Mouse (Mus musculus): ENCODE data around the gene H13. TPM values are rescaled to one million over a fixed set of nuclear protein-coding genes. Genes with fewer than 3 reads are reported as not detected.
A peak's percentile ranks its signal among the peaks of the same experiment; 100 is the strongest.

Gene H13
- polyA plus RNA-seq, 2 experiments = 27.4 to 38.1 TPM

GRCm38 (mm10) chr2:152736090-152736601 lies 66.9 kb downstream of the H13 start, which contains the start of gene Id1:
TSS of gene Id1 (plus strand) at chr2:152736251.
- Histone ChIP-seq H3K27ac (peak within 1 kb of the TSS; percentile 62), H3K27me3 (ENCODE audit: control insufficient read depth, insufficient read depth, low read length) (peaks cover 6% of the 10 kb centered on the region; the same call in 1 of the 2 replicates), H3K9ac (replicated peaks) (peak within 1 kb of the TSS; percentile 69), H3K4me3 (ENCODE audit: insufficient read depth in 1 of 2, low read depth in 2 of 2, low read length in 2 of 2) (peak within 1 kb of the TSS; percentile 61 to 70), H3K4me2 (ENCODE audit: low read depth) (peak within 1 kb of the TSS; percentile 93), H3K4me1 (replicated peaks; ENCODE audit: control insufficient read depth in 2 of 2, insufficient read depth in 2 of 2, low read length in 1 of 2) (peaks cover 18 to 40% of the 10 kb centered on the region in 2 experiments), H3K9me3 (ENCODE audit: control insufficient read depth, low read length) (no peaks in the 10 kb centered on the region), H3K36me3 (replicated peaks; ENCODE audit: control insufficient read depth, insufficient read depth, low read depth) (no peaks in the 10 kb centered on the region)
- peak; percentile 82 to 90 (median 83) for DNase-seq (ENCODE audit: low read depth in 3 of 3, low spot score in 3 of 3)
- WGBS (ENCODE audit: insufficient replicate concordance) = under 1% methylated on average over 28 of the region's 28 CpGs
- ATAC-seq (ENCODE audit: insufficient read depth) = peak; percentile 76
- TF ChIP-seq EP300 (IDR thresholded peaks at IDR 0.05; ENCODE audit: low read depth) (no peak), CTCF (IDR thresholded peaks at IDR 0.05; ENCODE audit: low read depth) (no peak)

GRCm38 (mm10) chr2:152736748-152737147 lies 67.5 kb downstream of the H13 start:
- Histone ChIP-seq H3K9me3 (ENCODE audit: control insufficient read depth, low read length) (no peaks in the 10 kb centered on the region), H3K4me2 (ENCODE audit: low read depth) (peak overlapping the region; percentile 93), H3K4me1 (replicated peaks; ENCODE audit: control insufficient read depth in 2 of 2, insufficient read depth in 2 of 2, low read length in 1 of 2) (peaks cover 24 to 46% of the 10 kb centered on the region in 2 experiments), H3K36me3 (replicated peaks; ENCODE audit: control insufficient read depth, insufficient read depth, low read depth) (no peaks in the 10 kb centered on the region), H3K27me3 (ENCODE audit: control insufficient read depth, insufficient read depth, low read length) (peaks cover 6% of the 10 kb centered on the region; the same call in 1 of the 2 replicates), H3K4me3 (ENCODE audit: insufficient read depth in 1 of 2, low read depth in 2 of 2, low read length in 2 of 2) (peak overlapping the region; percentile 61 to 70), H3K9ac (replicated peaks) (peak overlapping the region; percentile 69), H3K27ac (peak overlapping the region; percentile 62)
- no peak for ATAC-seq (ENCODE audit: insufficient read depth)
- under 1% methylated on average over 22 of the region's 22 CpGs for WGBS (ENCODE audit: insufficient replicate concordance)
- TF ChIP-seq EP300 (IDR thresholded peaks at IDR 0.05; ENCODE audit: low read depth) = no peak
- TF ChIP-seq CTCF (IDR thresholded peaks at IDR 0.05; ENCODE audit: low read depth) = no peak
- DNase-seq (ENCODE audit: low read depth in 3 of 3, low spot score in 3 of 3) = peak in 2 of 3 experiments; percentile 57 to 63

- H3K4me3 ChIP-seq (ENCODE audit: insufficient read depth in 1 of 2, low read depth in 2 of 2, low read length in 2 of 2) = peak overlapping the region; percentile 54 to 61
- DNase-seq (ENCODE audit: low read depth in 3 of 3, low spot score in 3 of 3) (no peak), ATAC-seq (ENCODE audit: insufficient read depth) (no peak)
- H3K9me3 ChIP-seq (ENCODE audit: control insufficient read depth, low read length) = no peaks in the 10 kb centered on the region
- peaks cover 6% of the 10 kb centered on the region; the same call in 1 of the 2 replicates for H3K27me3 ChIP-seq (ENCODE audit: control insufficient read depth, insufficient read depth, low read length)
- H3K27ac ChIP-seq = peak overlapping the region; percentile 10
- TF ChIP-seq EP300 (IDR thresholded peaks at IDR 0.05; ENCODE audit: low read depth) (no peak), CTCF (IDR thresholded peaks at IDR 0.05; ENCODE audit: low read depth) (no peak)
- H3K9ac ChIP-seq (replicated peaks) = peak overlapping the region; percentile 69
- 18% methylated on average over 10 of the region's 10 CpGs for WGBS (ENCODE audit: insufficient replicate concordance)
- H3K4me2 ChIP-seq (ENCODE audit: low read depth) = peak overlapping the region; percentile 93
- peaks cover 30 to 52% of the 10 kb centered on the region in 2 experiments for H3K4me1 ChIP-seq (replicated peaks; ENCODE audit: control insufficient read depth in 2 of 2, insufficient read depth in 2 of 2, low read length in 1 of 2)
- no peaks in the 10 kb centered on the region for H3K36me3 ChIP-seq (replicated peaks; ENCODE audit: control insufficient read depth, insufficient read depth, low read depth)
These were observed 68.3 kb downstream of the H13 start for GRCm38 (mm10) chr2:152737306-152738221.

- no peak overlapping the region for H3K9ac ChIP-seq (replicated peaks)
These were observed 69.1 kb downstream of the H13 start for GRCm38 (mm10) chr2:152738341-152738740.

More at GRCm38 (mm10) chr2:152738341-152738740, 69.1 kb downstream of the H13 start:
- H3K4me1 ChIP-seq (replicated peaks; ENCODE audit: control insufficient read depth in 2 of 2, insufficient read depth in 2 of 2, low read length in 1 of 2) = peaks cover 30 to 52% of the 10 kb centered on the region in 2 experiments
- ATAC-seq (ENCODE audit: insufficient read depth) = no peak
- peak overlapping the region; percentile 4 for H3K27ac ChIP-seq
- peaks cover 6% of the 10 kb centered on the region; the same call in 1 of the 2 replicates for H3K27me3 ChIP-seq (ENCODE audit: control insufficient read depth, insufficient read depth, low read length)
- no peak for DNase-seq (ENCODE audit: low read depth in 3 of 3, low spot score in 3 of 3)
- H3K9me3 ChIP-seq (ENCODE audit: control insufficient read depth, low read length) = no peaks in the 10 kb centered on the region
- peak overlapping the region; percentile 93 for H3K4me2 ChIP-seq (ENCODE audit: low read depth)
- H3K36me3 ChIP-seq (replicated peaks; ENCODE audit: control insufficient read depth, insufficient read depth, low read depth) = no peaks in the 10 kb centered on the region
- TF ChIP-seq CTCF (IDR thresholded peaks at IDR 0.05; ENCODE audit: low read depth) (no peak), EP300 (IDR thresholded peaks at IDR 0.05; ENCODE audit: low read depth) (no peak)
- H3K4me3 ChIP-seq (ENCODE audit: insufficient read depth in 1 of 2, low read depth in 2 of 2, low read length in 2 of 2) = peak overlapping the region; percentile 54 to 61
- WGBS (ENCODE audit: insufficient replicate concordance) = 64% methylated on average over 2 of the region's 2 CpGs

Measured in liver, embryonic 14.5 days (tissue).